Mouse (Mus musculus): ENCODE measurements around the gene Msx1.

DNA sequence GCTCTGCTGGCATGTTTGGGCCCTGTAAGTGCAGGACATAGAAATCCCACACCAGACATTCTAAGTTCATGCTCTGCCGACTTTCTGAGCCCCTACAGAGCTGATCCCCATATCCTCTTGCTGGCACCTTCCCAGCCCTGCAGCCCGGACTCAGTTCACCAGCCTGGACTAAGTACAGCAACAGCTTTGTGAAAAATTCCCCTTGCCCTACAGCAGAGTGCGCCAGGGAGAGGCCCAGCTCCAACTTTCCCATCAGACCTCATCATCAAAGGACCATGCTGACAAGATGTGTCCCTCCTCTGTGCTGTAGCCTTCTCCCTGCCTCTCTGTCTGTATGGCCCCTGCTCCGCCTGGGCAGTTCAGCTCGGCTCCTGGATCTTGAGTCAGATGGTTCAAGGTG lies 48.7 kb downstream of the Msx1 start:
- TF ChIP-seq POLR2A (IDR thresholded peaks at IDR 0.05; ENCODE audit: insufficient read depth, low read length): no peak
- TF ChIP-seq CTCF (IDR thresholded peaks at IDR 0.05; ENCODE audit: low read depth, low read length): peak; percentile 7
